Mouse (Mus musculus) stomach, embryonic 15.5 days (tissue): ENCODE data around the gene Far1. TPM values are rescaled to one million over a fixed set of nuclear protein-coding genes. Genes with fewer than 3 reads are reported as not detected.
A peak's percentile ranks its signal among the peaks of the same experiment; 100 is the strongest.

ENCODE experiments used
- ATAC-seq: fragments of 200-750 bp; cut with Nextera tagmentation; 2 replicates; pipeline ENCODE4 v1.8.0; 2017; ENCODE audit warnings: low read depth, moderate number of reproducible peaks, moderate TSS enrichment; ENCODE audit not compliant: insufficient read depth, low FRiP score
- H3K27ac ChIP-seq: fragments of 300-500 bp; sonication (generic); 2 replicates; pipeline ENCODE4 v1.5.1; 2015; ENCODE audit warnings: mild to moderate bottlenecking, inconsistent platforms
- H3K27me3 ChIP-seq: fragments of 300-500 bp; sonication (generic); replicated peaks from 2 replicates; pipeline ENCODE4 v1.6.1; 2015; ENCODE audit warnings: inconsistent platforms
- H3K36me3 ChIP-seq: fragments of 300-500 bp; sonication (generic); 2 replicates; pipeline ENCODE4 v1.6.1; 2015; ENCODE audit warnings: inconsistent platforms
- H3K4me1 ChIP-seq: fragments of 300-500 bp; sonication (generic); 2 replicates; pipeline ENCODE4 v1.6.1; 2015; ENCODE audit warnings: inconsistent platforms
- H3K4me2 ChIP-seq: fragments of 300-500 bp; sonication (generic); 2 replicates; pipeline ENCODE4 v1.6.1; 2015; ENCODE audit warnings: mild to moderate bottlenecking, inconsistent platforms
- H3K4me3 ChIP-seq: fragments of 300-500 bp; sonication (generic); replicated peaks from 2 replicates; pipeline ENCODE4 v1.5.1; 2015; ENCODE audit warnings: inconsistent platforms
- H3K9ac ChIP-seq: fragments of 300-500 bp; sonication (generic); 2 replicates; pipeline ENCODE4 v1.6.1; 2015; ENCODE audit warnings: inconsistent platforms
- H3K9me3 ChIP-seq: fragments of 300-500 bp; sonication (generic); 2 replicates; pipeline ENCODE4 v1.6.1; 2016; ENCODE audit warnings: inconsistent platforms
- WGBS: fragments of 180-500 bp; shearing (Covaris S2); methylation state at CpG from one replicate; pipeline ENCODE4 v1.1.7; 2015; 5-methylcytosine and 5-hydroxymethylcytosine counted together
- polyA plus RNA-seq: library from polyadenylated mRNA; unstranded; fragments of >200 nt; fragmentation: Nextera tagmentation; extraction: Ambion mirVana; gene quantifications from 2 replicates; pipeline ENCODE4 v1.2.1, GENCODE M21; 2015

Far1 gene
- polyA plus RNA-seq, 1 experiment from 2014 or later, result 94.5 TPM

DNA sequence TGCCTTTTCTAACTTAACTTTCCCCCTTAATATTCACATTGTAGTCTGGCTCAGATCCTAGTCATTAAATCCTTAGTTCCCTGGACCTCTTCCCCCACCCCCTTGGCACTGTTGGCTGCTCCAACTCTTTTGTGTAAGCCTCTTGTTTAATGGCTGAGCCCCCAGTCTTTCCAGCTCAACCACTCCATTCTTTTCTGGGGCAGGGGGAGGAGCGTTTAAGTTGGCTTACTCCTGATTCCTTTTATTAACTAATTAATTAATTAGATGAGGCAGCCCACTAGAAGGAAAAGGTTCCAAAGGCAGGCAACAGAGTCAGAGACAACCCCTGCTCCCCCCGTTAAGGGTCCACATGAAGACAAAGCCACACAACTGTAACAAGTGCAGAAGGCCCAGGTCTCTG is 68.5 kb downstream of the Far1 start:
- Histone ChIP-seq H3K9ac (no peak overlapping the region), H3K9me3 (no peaks in the 10 kb centered on the region), H3K27me3 (no peaks in the 10 kb centered on the region), H3K4me2 (no peak overlapping the region), H3K36me3 (no peaks in the 10 kb centered on the region), H3K4me3 (no peak overlapping the region), H3K27ac (no peak overlapping the region), H3K4me1 (no peaks in the 10 kb centered on the region)
- no peak for ATAC-seq
- WGBS, result 88% methylated on average over 2 of the region's 2 CpGs

DNA sequence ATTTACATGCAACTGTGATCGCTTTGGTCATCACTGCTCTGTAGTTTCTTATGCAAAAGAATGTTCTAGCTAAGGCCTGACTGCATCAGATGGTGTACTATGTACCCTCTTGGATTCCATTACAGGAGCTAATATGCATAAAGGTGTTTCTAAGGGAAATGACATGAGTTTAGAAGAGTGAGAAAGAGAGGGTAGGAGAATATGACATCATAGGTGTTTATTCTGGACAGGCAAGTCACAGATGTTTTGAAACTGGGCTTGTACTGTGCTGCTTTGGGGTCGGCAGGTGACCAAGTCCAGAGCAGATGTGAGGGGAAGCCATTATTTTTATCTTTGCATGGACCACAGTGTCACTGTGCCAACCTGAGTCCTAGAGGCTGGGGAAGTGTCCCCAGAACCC is 75.6 kb downstream of the Far1 start:
- Histone ChIP-seq H3K4me3 (no peak overlapping the region), H3K9ac (no peak overlapping the region), H3K4me1 (0 out of 2 replicates have a peak, but pooled peaks cover 2% of the 10 kb centered on the region), H3K36me3 (no peaks in the 10 kb centered on the region), H3K27me3 (no peaks in the 10 kb centered on the region), H3K9me3 (no peaks in the 10 kb centered on the region), H3K27ac (no peak overlapping the region), H3K4me2 (no peak overlapping the region)
- no peak for ATAC-seq
- 82% methylated on average over 2 of the region's 2 CpGs for WGBS

DNA sequence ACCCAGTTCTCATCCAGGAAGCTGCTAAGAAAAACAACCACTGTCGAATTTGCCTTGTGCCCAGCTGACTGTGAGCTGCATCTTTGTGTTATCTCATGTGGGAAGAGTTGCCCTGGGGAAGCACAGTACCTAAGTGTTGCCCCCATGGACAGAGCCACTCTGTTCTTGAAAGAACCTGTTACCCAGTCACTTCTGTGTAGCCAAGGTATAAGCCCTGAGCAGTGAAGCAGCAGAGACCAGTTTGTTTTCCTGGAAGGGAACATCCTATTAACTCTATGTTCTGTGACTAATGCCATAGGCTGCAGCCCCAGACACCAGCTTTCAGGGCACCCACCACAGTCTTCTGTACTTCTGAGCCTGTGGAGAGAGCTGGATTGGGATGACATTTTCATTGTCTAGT is 76.7 kb downstream of the Far1 start:
- H3K4me3 ChIP-seq, result no peak overlapping the region
- H3K27me3 ChIP-seq, result no peaks in the 10 kb centered on the region
- H3K9ac ChIP-seq, result no peak overlapping the region
- H3K27ac ChIP-seq, result peak overlapping the region; percentile 66; the same call in 1 of the 2 replicates
- 0 out of 2 replicates have a peak, but pooled peaks cover 4% of the 10 kb centered on the region for H3K4me1 ChIP-seq
- ATAC-seq, result no peak
- H3K4me2 ChIP-seq, result no peak overlapping the region
- no peaks in the 10 kb centered on the region for H3K36me3 ChIP-seq
- H3K9me3 ChIP-seq, result no peaks in the 10 kb centered on the region
- 30% methylated on average over 1 of the region's 1 CpGs for WGBS

DNA sequence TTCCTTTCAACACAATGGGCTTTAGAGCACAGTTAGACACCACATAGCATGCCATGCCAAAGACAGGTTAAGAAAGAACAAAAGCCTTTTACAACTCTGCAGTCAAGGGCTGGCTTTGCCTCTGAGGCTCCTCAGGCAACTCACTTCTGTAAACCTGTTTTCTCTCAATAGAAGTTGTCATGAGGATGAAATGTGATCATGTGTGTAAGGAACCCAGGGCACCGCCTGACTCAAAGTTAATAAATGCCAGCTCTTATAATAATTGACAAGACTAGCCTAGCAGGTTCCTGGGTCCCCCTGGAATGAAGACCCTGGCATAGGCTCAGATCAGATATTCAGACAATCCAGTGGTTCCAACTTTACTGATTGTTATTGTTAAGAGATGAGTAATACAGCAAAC is 77.5 kb downstream of the Far1 start:
- no peaks in the 10 kb centered on the region for H3K36me3 ChIP-seq
- no peak overlapping the region for H3K4me2 ChIP-seq
- 56% methylated on average over 1 of the region's 1 CpGs for WGBS
- no peaks in the 10 kb centered on the region for H3K27me3 ChIP-seq
- H3K27ac ChIP-seq, result peak overlapping the region; percentile 81
- H3K9ac ChIP-seq, result no peak overlapping the region
- H3K4me1 ChIP-seq, result 0 out of 2 replicates have a peak, but pooled peaks cover 4% of the 10 kb centered on the region
- peak; percentile 79 for ATAC-seq
- H3K9me3 ChIP-seq, result no peaks in the 10 kb centered on the region
- H3K4me3 ChIP-seq, result no peak overlapping the region

DNA sequence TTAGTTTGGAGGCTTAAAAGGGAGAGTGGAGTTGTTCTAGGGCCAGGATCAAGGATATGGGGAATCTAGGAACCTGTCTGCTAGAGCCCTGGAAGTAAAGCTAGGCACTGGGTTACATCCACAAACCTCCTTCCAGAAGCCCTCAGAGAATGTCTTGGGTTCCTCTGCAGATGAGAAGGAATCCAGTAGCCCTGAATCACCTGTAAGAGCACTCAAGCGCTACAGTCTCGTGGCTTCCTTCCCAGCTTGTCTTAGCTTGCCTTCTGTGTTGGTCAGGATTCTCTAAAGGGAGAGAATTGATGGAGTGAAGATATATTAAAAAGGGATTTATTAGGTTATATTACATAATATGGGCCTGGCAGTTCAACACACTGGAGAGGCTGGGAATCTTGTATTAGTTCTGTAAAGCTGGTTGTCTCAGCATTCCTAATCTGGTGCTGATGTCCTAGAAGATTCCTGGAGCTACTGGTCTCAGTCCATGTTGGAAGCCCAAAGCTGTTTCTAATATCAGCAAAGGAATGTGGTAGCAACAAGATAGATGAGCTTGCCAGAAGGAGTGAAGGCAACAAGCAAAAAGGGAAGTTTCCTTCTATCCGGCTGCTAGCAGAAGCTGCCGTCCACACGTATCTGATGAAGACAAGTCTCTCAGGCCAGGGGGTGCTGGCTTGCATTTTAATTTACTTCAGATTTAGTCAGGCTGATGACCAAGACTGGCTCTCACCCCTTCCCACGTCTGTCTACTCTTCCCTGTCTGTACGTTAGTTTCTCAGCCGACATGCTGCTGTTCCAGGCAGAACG is 78.1 kb downstream of the Far1 start:
- ATAC-seq, result no peak
- Histone ChIP-seq H3K4me3 (no peak overlapping the region), H3K36me3 (no peaks in the 10 kb centered on the region), H3K9ac (no peak overlapping the region), H3K27ac (peak overlapping the region; percentile 81), H3K9me3 (no peaks in the 10 kb centered on the region), H3K4me1 (0 out of 2 replicates have a peak, but pooled peaks cover 4% of the 10 kb centered on the region), H3K27me3 (no peaks in the 10 kb centered on the region), H3K4me2 (no peak overlapping the region)
- 73% methylated on average over 9 of the region's 9 CpGs for WGBS

DNA sequence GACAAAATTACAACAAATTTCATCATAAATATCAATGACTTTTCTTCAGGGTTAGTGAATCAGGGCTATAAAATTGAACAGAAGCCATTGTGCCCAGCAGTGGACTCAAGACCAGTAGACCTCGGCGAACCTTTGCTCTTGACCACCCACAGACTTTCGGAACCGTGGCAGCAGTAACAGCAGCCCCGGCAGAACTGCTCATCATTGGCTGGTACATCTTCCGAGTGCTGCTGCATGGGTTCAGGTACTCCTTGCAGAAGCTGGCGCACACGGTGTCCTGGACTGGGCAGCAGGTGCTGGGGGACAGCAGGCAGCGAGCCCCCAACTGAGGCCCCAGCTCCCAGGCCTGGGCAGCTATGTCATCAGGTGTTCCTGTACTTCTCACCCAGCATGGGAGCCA is 79.1 kb downstream of the Far1 start:
- WGBS, result 90% methylated on average over 9 of the region's 9 CpGs
- no peak overlapping the region for H3K4me3 ChIP-seq

DNA sequence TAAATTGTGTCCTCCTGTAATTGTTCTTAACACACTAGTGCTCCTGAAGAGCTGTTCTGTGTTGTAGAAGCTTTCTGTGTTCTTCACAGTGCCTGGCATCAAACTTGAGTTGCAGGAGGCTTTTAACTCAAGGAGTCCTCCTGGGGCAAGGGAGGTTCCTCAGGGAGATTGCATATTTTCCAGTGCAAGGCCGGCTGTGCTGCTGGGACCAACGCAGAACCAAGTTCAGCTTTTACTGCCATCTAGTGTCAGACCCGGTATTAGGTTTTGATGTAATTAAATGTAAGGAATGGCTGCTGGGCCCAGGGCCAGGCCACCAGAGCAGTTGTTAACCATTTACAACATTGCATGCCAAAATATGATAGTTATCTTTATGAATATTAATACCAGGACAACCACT is 80.7 kb downstream of the Far1 start:
- Histone ChIP-seq H3K9me3 (no peaks in the 10 kb centered on the region), H3K27me3 (no peaks in the 10 kb centered on the region), H3K9ac (no peak overlapping the region), H3K36me3 (no peaks in the 10 kb centered on the region), H3K27ac (no peak overlapping the region), H3K4me2 (no peak overlapping the region), H3K4me1 (0 out of 2 replicates have a peak, but pooled peaks cover 4% of the 10 kb centered on the region), H3K4me3 (no peak overlapping the region)
- peak; percentile 70 for ATAC-seq
- WGBS, result 0% methylated on average over 3 of the region's 3 CpGs

More for the DNA sequence above, 79.1 kb downstream of the Far1 start:
- 0 out of 2 replicates have a peak, but pooled peaks cover 4% of the 10 kb centered on the region for H3K4me1 ChIP-seq
- ATAC-seq, result no peak
- H3K4me2 ChIP-seq, result no peak overlapping the region
- H3K27ac ChIP-seq, result no peak overlapping the region
- H3K27me3 ChIP-seq, result no peaks in the 10 kb centered on the region
- no peaks in the 10 kb centered on the region for H3K36me3 ChIP-seq
- H3K9me3 ChIP-seq, result no peaks in the 10 kb centered on the region
- H3K9ac ChIP-seq, result no peak overlapping the region

DNA sequence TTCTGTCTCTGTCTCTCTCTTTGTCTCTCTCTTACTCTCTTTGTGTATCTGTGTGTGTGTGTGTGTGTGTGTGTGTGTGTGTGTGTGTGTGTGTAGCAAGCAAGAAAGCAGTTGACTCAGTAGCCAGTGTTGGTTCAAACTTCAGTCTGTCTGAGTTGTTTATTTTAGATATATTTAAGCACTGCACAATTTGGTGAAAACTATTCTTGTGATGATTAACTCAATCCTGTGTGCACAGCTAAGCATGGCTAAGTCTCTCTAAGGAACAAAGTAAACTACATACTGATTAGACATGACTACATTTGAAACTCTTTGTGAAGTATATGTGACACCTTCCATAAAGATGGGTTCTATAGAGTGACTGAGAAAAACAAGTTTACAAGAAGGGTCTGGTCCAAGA is 83.6 kb downstream of the Far1 start:
- ATAC-seq, result 0 out of 2 replicates have a peak, but pooled peaks have one; percentile 29
- H3K9me3 ChIP-seq, result no peaks in the 10 kb centered on the region
- no peak overlapping the region for H3K9ac ChIP-seq
- no peaks in the 10 kb centered on the region for H3K27me3 ChIP-seq
- H3K4me2 ChIP-seq, result no peak overlapping the region
- H3K4me1 ChIP-seq, result 0 out of 2 replicates have a peak, but pooled peaks cover 4% of the 10 kb centered on the region
- no peak overlapping the region for H3K27ac ChIP-seq
- no peaks in the 10 kb centered on the region for H3K36me3 ChIP-seq
- H3K4me3 ChIP-seq, result no peak overlapping the region

DNA sequence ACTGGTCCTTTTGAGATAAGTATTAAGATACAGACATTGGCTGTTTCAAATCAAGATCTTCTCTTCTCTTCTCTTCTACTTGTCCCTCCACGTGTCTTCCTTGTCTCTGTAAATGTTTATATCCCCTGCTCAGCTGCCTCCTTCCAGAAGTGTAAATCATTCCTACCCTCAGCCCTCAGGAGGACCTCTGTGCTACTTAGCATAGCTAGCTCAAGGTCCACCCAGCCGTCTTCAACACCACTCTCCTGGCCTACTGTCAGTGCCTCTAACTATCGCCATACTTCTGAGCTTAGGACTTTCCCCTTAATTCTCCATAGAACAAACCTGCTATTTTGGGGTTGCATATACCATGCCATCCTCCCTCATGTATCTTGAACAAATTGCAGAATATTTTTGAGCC is 88.2 kb downstream of the Far1 start:
- H3K4me3 ChIP-seq, result no peak overlapping the region
- no peak overlapping the region for H3K27ac ChIP-seq
- H3K4me1 ChIP-seq, result no peaks in the 10 kb centered on the region
- ATAC-seq, result no peak
- H3K9ac ChIP-seq, result no peak overlapping the region
- H3K4me2 ChIP-seq, result no peak overlapping the region
- H3K9me3 ChIP-seq, result no peaks in the 10 kb centered on the region
- no peaks in the 10 kb centered on the region for H3K27me3 ChIP-seq
- H3K36me3 ChIP-seq, result no peaks in the 10 kb centered on the region
- 48% methylated on average over 3 of the region's 3 CpGs for WGBS

DNA sequence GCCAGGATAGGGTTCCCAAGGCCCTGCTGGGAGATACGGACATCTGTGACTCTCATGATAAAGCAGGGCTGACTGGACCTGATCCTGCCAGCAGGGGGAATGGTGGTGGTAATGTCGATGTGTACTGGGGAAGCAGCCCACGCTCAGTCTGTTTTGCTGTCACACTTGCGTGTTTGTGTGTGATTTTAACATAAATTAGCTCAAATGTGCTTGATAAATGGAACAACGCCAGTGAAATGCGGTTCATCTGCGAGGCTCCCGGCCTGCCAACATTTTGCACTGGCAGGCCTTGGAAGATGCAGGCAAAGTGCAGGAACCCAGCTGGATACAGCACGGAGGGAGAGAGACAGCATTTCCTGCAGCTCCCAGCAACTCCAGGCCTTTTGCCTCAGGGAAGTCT is 94.3 kb downstream of the Far1 start:
- ATAC-seq, result no peak
- no peak overlapping the region for H3K27ac ChIP-seq
- no peak overlapping the region for H3K9ac ChIP-seq
- no peak overlapping the region for H3K4me2 ChIP-seq
- H3K9me3 ChIP-seq, result no peaks in the 10 kb centered on the region
- H3K4me3 ChIP-seq, result no peak overlapping the region
- WGBS, result 33% methylated on average over 9 of the region's 9 CpGs
- H3K4me1 ChIP-seq, result no peaks in the 10 kb centered on the region
- no peaks in the 10 kb centered on the region for H3K27me3 ChIP-seq
- H3K36me3 ChIP-seq, result no peaks in the 10 kb centered on the region

DNA sequence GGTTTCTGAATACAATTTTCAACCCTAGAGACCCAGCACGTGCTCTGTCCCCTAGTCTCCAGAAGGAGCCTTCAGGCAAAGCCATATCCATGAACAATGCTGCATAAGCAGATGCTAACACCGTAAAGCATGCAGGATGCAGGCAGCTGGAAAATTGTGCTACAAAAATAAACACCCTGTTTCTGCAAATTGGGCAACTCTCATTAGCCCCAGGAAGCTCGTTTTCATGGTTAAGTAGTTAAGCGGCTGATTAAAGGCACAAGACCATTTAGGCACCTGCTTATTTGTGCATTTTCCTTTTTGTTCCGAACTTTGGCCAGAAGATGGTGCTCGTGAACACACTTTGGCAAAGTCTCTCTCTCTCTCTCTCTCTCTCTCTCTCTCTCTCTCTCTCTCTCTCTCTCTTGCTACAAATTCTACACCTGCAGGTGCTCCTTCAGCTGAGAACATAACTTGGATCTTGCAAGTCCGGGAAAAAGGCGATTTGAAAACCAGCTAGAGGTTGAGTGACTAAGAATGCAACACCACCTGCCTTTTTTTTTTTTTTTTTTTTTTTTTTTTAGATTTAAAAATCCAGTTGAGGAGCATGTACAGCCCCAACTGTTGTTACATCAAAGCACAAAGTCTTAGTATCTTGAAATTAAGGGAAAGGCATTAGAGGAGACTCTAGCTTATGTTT is 95.5 kb downstream of the Far1 start:
- WGBS, result 26% methylated on average over 8 of the region's 8 CpGs
- no peak for ATAC-seq

DNA sequence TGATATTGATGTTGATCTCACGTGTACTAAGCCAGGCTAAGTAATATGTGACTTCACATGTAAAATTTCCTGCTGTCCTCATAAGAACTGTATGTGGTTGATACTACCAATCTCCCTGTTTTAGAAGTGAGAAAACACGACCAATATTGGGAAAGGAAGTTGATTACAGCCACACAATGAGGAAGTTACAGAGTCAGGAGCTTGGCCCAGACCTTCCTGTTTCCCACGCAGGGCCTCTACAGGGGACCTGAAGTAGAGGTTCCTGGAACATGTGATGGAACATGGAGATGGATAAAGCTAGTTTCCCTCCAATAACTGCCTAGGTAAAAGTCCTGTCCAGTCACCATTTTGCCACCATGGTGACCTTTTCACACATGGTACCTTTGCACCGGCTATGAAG is 99.0 kb downstream of the Far1 start:
- Histone ChIP-seq H3K4me3 (no peak overlapping the region), H3K9me3 (no peaks in the 10 kb centered on the region), H3K9ac (no peak overlapping the region), H3K4me1 (no peaks in the 10 kb centered on the region), H3K27me3 (no peaks in the 10 kb centered on the region), H3K36me3 (no peaks in the 10 kb centered on the region), H3K27ac (no peak overlapping the region), H3K4me2 (no peak overlapping the region)
- no peak for ATAC-seq
- 70% methylated on average over 4 of the region's 4 CpGs for WGBS

More for the DNA sequence above, 95.5 kb downstream of the Far1 start:
- H3K36me3 ChIP-seq, result no peaks in the 10 kb centered on the region
- no peak overlapping the region for H3K27ac ChIP-seq
- no peak overlapping the region for H3K4me3 ChIP-seq
- no peaks in the 10 kb centered on the region for H3K4me1 ChIP-seq
- no peak overlapping the region for H3K9ac ChIP-seq
- H3K27me3 ChIP-seq, result no peaks in the 10 kb centered on the region
- H3K9me3 ChIP-seq, result no peaks in the 10 kb centered on the region
- H3K4me2 ChIP-seq, result no peak overlapping the region
